Mouse (Mus musculus) kidney, adult 8-10 months (tissue): ENCODE data around the gene Mtmr12.
"Not testable (repeated sequence)": the region's sequence is repeated elsewhere in the genome, so short reads cannot be mapped to it uniquely, and the experiment has no call there.

Experiments
- DNase-seq, 2 experiments: peaks; one replicate each; pipeline ENCODE4 v3.0.0; 2022

The Mtmr12 gene

DNA sequence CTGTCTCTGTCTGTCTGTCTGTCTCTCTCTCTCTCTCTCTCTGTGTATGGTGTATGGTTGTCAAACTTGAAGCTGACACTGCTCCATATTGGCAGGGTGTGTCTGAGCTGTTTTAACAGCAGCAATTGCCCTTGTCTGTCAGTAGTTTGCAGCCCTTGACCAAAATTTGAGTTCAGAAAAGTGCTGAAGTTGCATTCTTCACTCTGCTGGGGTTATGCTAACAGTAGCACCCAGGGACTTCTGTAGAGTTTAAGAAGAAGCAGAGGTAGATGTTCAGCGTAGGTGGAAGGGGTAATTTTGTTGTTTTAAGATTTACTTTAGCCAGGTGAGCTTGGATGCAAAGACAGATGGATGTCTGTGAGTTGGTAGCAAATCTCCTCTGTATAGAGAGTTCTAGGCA, 7.4 kb downstream of the Mtmr12 start:
- DNase-seq: no peak

DNA sequence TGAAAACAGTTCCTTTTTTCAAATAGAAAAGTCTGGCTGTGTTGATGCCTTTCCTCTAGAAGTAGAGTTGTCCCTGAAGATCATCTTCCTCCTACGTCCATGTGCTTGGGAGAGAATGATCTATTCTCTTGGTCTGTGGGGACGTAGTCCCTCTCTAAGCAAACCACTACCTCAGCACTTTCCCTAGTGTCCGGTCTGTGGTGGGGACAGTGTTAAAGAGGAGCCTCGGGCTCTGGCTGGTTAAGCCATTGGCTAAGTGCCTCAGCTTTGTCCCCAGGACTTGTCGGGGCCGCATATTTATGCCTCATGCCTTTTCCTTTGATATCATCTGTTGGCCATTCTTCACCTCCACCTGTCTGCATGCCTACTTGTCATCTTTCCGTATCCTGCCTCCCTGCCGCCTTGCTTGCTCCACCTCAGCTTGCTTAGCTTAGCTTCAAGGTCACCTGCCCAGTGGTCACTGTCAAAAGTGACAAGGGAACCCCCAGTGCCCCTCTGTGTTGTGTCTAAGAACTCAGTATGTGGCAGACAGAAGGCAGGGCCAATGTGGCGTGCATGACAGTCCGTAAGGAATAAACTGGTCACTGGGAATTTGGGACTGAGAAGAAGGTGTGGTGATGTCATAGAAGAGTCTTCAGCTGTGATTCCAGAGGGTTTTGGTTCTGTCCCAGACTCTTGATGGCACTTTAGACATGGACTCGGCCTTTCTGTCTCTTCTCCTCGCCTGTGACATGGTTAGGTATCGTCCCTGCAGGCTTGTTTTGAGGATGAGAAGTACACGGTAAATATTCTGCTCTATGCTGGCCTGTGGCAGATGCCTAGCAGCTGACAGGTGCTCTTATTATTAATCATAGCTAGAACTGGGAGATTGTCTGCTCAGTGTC, 9.9 kb downstream of the Mtmr12 start:
- DNase-seq: no peak

DNA sequence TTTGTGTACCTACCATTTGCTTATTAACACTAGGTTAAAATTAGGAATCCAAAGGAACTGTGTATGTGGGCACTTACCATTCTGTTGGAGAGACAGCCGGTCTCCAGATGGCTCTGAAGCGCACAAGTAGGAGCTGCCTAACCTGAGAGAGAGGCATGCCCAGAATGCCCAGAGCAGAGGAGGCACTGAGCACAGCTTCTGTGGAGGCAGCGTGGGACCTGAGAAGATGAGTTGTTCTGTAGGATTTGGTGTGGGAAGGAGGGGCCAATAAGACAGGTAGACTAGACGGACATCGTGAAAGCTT, 10.5 kb downstream of the Mtmr12 start:
- DNase-seq: no peak

DNA sequence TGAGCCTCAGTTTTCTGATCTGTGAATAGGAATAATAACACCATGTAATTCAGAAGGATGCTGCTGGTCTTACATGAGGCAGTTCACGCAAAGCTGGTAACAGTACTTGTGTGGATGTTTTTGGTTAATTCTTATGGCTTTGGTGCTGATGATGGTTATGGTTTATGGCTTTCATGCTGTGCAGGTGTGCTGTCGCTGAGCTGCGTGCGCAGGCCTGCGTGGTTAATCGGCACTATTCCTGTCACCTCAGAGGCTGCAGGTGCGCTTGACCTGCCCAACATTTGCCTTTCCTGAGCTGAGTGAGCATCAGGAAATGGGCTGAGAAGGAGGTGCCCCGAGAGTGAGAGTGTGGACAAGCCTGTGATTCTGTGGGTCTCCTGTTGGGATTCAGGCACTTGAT, 11.3 kb downstream of the Mtmr12 start:
- no peak for DNase-seq

DNA sequence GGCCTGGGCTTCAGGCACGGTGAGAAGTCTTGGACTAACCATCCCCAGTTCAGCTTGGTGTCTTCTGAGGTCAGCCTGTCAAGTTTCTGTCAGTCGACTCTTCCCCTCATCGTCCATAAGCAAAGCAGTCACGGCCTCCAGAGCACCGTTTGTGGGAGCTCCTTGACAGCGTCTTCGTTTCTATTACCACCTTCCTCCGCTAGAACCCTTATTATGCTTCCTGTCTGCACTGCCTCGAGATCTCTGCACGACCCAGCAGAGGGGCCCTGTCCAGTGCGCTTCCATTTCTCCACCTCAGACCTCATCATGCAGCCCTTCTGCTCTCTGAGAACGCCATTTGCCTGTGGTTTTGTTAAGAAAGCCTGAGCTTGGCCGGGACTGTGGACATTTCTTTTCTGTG, 12.0 kb downstream of the Mtmr12 start:
- no peak for DNase-seq

DNA sequence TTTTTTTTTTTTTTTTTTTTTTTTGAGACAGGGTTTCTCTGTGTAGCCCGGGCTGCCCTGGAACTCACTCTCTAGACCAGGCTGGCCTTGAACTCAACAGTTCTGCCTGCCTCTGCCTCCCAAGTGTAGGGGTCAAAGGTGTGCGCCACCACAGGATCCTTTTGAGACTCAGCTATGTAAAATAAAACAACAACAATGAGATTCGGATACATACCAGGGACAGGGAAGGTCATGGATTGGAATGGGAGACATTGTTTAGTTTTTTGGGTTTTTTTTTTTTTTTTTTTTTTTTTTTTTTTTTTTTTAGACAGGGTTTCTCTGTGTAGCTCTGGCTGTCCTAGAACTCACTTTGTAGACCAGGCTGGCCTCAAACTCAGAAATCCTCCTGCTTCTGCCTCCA, 12.5 kb downstream of the Mtmr12 start:
- not testable (repeated sequence) for DNase-seq

DNA sequence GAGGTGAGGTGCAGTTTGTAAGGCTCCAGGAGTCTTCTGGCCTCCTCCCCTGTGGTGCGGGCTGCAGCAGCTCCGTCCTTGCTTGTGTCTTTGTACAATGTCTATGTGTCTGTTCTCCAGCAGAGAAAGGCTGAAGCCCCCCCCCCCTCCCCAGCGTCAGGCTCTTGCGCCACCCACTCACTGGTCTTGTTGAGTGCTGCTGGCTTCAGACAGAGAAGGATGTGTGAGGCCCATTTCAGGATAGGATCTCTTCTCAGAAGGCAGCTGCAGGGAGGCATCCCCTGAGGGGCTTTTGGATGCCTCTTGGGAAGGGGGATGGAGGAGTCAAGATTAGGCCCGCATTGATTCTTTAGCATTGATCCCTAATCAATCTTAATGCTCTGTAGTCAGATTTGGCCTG, 13.0 kb downstream of the Mtmr12 start:
- DNase-seq: no peak

DNA sequence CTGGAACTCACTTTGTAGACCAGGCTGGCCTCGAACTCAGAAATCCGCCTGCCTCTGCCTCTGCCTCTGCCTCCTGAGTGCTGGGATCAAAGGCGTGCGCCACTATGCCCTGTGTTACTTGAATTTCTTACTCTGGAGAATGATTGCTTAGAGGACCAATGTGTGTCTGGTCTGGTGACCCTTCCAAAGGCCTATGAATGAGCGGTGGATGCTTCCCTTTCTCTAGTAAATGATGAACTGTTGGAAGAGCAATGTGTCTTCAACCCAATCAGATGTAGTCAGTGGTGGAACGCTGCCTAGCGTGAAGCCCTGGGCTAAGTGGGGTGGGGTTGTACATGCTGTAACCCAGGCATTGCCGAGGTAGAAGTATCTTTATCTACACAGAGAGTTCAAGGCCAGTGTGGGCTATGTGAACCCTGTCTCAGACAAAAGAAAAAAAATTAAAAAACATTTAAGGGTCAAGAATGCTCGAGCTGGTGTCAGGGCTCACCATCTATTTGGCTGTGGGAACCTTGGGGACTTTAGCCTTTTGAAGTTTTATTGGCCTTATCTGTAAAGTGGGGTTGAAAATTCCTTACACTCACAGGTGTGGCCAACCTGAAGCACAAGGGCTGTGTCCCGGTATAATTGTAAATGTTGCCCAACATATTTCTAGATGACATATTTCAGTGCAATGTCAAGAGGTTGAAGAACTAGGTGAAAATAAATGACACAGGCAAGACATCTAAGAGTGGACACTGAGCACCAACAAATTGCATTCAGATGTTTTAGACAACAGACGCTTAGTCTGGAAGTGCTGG, 14.0 kb downstream of the Mtmr12 start:
- no peak for DNase-seq

DNA sequence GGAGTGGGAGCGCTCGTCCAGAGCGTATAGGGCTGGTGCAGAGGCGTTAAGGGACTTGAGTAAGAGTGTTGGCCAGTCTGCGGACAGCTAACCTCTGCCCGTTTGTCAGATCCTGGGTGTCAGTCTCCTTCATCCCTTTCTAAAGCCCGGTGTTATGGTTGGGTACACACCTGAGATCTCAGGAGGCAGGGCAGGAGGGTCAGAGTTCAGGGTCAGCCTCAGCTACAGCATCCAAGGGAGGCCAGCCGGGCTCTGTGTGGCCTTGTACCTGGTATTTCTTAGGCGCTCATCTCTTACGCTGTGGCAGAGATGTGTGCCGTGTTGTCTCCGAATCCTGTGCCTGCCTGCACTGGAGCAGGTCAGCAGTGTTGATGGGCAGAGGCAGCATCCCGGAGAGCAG, 16.3 kb downstream of the Mtmr12 start:
- DNase-seq: peak in 1 of 2 experiments; percentile 54

DNA sequence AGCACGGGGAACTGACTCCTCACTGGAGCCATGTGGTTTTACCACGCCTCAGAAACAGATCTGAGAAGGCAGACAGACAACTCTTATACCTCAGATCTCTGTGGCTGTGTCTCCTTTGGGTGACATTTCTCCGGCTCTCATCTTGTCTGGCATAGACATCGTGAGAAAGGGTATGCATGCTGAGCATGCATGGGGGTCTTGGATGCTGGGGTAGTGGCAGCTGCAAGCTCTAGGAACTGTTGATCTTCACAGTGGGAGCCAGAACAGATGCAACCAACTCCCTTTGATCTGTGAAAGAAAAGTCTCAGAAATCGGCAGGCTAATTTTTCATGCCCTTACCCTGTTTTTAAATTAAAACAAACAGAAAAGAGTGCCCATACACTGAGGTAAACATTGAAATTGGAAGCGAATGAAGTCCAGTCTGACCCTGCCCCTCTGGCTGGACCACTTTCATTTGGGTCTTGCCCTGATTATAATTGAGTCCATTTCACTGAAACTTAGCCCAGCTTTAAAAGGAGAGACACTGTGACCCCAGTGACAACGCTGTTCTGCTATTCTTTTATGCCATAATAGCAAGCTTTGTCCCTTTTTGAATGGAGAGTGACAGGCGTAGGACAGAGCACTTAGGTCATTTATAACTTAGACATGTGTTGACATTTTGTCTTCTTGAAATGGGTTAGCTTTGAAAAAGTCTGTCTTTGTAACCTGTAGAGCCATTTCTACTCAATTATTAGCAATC, 17.9 kb downstream of the Mtmr12 start:
- no peak for DNase-seq

DNA sequence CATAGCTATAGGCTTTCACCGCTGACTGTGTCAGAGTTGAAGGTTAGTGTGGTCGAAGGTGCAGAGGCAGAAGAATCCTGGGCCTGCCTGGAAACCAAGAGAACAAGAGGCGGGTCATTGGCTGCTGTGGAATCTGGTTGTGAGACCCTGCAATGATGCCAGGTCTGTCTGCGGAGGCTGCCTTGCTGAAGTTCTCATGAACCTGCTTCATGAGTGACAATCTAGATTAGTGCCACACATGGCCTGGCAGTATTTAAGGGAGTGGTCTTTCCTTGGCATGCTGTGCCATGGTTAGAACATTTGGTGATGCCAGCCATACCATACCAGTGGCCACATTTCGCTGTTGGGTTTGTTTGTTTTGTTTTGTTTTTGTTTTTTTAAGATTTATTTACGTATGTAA, 18.6 kb downstream of the Mtmr12 start:
- DNase-seq: no peak

DNA sequence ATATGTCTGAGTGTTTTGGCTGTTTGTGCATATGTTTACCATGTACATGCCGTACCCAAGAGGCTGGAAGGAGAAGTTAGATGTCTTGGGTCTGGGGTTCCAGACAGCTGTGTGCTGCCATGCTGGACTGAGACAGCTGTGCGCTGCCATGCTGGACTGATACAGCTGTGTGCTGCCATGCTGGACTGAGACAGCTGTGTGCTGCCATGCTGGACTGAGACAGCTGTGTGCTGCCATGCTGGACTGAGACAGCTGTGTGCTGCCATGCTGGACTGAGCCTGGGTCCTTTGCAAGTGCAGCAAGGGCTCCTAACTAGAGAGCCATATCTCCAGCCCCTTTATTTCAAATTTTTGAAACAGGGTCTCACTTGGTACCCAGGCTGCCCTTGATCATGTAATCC, 19.4 kb downstream of the Mtmr12 start:
- no peak for DNase-seq

DNA sequence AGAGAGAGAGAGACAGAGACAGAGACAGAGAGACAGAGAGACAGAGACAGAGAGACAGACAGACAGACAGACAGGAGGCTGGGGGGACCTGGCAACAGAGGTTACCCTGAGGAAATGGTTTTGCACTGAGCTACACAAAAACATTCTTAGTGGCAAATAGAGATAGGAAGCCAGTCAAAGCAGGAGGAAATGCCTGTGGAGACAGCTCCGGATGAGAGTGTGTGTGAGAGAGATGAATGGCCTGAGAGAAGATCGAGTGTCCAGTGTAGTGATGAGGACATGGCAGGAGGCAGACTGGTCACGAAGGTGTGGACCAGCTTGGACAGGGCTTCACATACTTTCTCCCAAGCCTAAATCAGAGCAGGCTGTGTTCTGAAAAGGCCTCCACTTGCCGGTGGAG, 20.2 kb downstream of the Mtmr12 start:
- no peak for DNase-seq

DNA sequence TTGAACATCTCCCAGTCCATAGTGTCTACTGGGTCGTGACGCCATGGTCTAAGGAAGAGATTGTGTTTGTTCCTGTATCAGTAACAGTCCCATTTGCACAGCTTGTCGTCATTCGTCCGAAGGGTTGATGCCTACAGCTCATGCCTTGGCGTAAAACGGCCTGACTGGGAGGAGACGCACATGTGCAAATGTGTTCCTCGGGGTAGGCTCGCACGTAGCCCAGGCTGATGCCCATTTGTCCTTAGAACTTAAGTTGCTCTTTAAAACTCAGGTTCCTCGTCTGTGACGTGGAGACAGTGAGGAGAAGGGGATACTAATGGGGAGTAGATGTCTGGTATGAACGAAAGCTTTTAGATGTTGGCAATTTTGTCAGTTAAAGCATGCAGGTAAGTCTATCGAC, 22.1 kb downstream of the Mtmr12 start:
- DNase-seq: no peak

DNA sequence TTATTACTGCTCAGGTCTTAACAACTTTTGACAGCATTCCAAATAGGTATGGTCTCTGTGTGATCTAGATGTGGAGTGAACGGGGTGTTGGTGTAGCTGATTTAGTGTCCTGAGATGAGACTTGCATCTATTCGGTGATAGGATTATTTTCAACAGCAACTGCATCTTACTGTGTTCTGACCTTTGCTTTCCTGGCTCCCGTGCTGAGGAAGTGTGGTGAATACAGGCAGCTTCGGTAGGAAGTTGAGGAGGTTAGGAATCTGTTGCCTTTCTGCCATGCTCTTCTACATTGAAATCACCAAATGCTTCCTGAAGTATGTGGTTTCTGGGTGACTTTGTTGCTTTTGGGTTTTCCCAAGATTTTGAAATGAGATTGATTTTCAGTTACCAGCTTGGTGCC, 22.5 kb downstream of the Mtmr12 start:
- DNase-seq: no peak

DNA sequence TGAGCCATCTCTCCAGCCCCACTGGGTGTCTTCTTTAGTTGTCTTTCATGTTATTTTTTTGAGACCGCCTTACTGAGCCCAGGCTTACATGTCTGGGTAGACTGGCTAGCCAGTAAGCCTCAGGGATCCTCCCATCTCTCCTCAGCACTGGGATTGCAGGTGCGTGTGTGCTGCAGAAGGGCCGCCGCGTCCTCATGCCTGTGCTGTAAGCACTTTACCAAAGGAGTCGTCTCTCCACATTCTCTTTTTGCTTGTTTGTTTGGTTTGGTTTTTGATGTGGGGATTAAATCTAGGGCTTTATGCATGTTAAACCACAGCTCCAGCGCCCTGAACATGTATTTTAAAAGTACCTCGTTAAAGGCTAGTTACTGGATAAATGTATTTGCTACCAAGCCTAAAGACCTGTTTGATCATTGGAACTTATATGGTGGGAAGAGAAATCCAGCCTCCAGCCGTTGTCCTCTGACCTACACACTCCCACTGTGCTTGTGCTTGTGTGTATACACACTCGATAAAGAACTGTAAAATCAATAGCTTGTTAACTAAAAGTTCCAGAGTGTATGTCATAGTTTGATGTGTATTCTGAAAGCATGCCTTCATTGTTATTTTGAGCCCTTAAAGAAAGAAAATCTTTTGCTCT, 24.9 kb downstream of the Mtmr12 start:
- DNase-seq: no peak

DNA sequence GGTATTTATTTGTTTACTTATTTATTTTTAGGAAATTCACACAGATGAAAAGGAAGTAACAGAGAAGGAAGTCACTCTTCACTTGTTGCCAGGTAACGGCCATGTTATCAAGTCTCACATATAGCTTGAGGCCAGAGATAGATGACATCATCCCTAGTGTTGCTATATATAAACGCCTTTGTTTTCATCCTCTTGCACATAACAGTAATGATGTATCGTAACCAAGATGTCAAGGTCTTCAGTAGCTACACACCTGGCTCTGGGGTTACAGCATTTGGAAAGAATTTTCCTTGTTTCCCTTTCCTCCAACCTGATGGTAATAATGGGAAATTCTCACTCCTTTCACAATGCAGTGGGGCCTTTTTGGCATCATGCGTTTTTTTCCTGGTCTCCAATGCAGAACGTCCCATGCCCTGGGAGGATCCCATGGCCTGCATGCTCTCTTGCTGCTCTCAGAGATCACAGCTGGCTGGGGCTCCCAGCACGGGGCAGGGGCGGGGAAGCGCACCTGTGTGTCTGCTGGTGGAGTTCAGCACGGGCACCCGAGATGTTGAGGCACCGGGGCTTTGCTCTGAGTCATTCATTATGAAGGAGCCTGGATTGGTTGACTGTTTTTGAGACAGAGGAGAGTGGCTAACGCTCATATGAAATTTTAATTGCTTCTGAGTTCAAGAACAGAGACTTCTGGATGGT, 25.6 kb downstream of the Mtmr12 start:
- DNase-seq: no peak

DNA sequence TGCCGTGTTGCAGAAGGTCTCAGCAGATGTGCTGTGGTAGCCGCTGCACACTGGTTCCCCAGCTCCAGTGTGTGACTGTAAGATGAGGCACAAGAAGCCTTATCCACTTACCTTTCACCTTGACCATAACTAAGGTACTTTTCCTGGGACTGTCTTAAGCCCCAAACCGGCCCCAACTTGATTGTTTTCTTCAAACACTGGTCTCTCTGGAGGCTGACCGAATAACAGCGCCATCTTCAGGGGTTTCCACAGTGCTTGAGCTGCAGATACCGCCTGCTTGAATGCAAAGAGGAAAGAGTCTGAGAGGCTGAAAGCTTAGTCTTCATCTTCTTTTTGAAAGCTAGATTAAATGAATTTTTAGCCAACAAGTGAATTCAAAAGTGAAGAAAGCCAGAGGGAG, 26.6 kb downstream of the Mtmr12 start:
- no peak for DNase-seq

DNA sequence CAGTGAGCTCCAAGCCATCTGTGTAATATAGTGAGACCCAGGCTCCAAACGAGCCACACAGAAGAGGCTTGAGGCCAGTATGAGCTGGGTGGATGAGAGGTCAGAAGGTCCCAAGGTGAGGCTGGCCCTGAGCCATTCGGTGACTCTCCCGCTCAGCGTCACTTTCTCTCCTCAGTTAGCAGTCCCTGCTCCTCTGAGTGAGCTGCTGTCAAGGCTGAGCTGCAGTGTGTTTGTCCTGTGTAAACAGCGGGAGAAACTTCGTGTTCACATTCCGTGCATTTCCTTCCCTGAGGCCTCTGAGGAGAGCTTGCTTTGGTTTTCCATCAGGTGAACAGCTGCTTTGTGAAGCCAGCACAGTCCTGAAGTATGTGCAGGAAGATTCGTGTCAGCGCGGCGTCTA, 27.6 kb downstream of the Mtmr12 start:
- DNase-seq: no peak

DNA sequence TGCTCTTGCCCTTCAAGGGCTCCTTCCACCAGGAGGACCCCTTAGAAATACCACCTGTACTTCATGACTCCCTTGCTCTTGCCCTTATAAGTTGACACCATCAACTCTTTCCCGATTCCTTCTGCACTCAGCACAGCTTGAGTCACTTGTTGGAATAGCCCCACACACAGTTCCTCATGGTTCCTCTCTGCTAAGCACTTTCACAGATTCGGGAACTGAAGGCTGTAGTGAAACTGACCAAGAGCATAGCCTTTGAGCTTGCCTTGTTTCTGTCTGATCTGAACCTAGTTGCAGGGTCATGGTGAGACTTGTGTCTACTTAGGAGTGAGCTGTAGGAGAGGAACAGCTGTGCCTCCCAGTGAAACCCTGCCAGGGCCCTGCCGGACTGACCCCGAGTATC, 28.2 kb downstream of the Mtmr12 start:
- no peak for DNase-seq

DNA sequence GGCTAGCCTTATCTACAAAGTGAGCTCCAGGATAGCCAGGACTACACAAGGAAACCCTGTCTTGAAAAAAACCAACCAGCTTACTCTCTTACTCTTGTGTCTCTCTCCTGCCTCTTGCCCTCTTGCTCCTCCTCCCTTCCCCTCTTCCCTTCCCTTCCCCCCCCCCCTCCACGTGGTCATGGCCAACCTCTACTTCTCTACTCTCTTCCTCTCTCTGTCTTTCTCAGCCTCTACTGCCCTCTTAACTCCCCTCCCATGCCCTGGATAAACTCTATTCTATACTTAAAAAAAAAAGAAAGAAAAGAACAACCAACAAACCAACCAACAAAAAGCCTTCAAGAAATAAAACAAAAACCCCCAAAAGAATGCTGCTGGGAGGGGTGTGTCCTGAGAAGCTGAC, 30.7 kb downstream of the Mtmr12 start:
- DNase-seq: no peak

DNA sequence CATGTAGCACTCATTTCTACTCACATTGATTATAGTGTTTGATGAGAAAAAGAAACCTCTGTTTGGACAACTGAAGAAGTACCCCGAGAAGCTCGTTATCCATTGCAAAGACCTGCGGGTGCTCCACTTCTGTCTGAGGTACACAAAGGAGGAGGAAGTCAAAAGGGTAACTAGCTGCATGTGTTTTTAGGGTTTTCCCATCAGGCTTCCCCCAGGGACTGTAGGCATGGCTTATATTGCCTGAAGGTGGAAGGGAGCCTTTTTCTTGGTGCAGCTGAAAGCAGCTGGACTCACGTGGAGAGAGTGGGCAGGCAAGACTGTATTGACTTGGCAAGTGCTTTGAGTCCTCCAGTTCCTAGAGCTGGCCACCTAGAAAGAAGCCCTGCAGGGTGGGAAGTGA, 31.2 kb downstream of the Mtmr12 start:
- DNase-seq: no peak

DNA sequence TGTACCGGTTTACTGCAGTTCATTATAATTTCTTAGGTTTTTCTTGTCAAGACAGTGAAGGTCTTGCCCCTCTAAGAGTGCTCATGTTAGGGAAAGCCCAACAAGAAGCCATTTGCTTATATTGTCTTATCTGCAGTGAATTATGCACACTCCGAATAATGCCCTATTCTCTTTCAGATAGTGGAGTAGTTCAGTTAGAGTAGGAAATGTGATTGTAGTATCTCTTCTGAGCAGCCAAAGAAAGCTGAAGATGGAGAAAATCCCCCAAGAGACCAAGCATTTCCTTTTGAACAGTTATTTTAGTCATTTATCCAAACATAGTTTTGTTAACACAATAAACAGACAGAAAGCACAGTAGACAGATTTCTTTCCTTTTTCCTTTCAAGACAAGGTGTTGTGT, 32.1 kb downstream of the Mtmr12 start:
- DNase-seq: no peak
